Mouse (Mus musculus) erythroid progenitor cell, adult 5-6 weeks (primary cell): ENCODE results near the gene Bcas1. TPM values are rescaled to one million over a fixed set of nuclear protein-coding genes. Genes with fewer than 3 reads are reported as not detected.

ENCODE experiments used
- ATAC-seq: replicated peaks from 2 replicates; pipeline ENCODE4 v1.8.0; 2016; ENCODE audit warnings: moderate number of reproducible peaks, mild to moderate bottlenecking, moderate TSS enrichment, inconsistent platforms; ENCODE audit not compliant: poor library complexity, low FRiP score, severe bottlenecking
- total RNA-seq, 2 experiments: library from RNA; stranded (forward) in 1 of 2; stranded (reverse) in 1 of 2; fragments of 150-400 nt in 1 of 2; fragments of 186-747, 209-891 nt in 1 of 2; gene quantifications; 2 replicates each; pipeline versions ENCODE4 v1.2.3 to v1.2.4; 2015 to 2017; ENCODE audit warnings: low replicate concordance in 2 of 2

The Bcas1 gene
- total RNA-seq, 2 experiments from 2014 or later: 1.7 TPM; not detected in 1

GRCm38 (mm10) chr2:170424131-170424530 is 3.5 kb downstream of the Bcas1 start:
- no peak for ATAC-seq

GRCm38 (mm10) chr2:170421924-170422323 is 5.7 kb downstream of the Bcas1 start:
- no peak for ATAC-seq

GRCm38 (mm10) chr2:170418748-170419147 is 8.9 kb downstream of the Bcas1 start:
- ATAC-seq: no peak

GRCm38 (mm10) chr2:170411490-170412168 is 16.0 kb downstream of the Bcas1 start:
- no peak for ATAC-seq

- no peak for ATAC-seq
These were observed 16.8 kb downstream of the Bcas1 start for GRCm38 (mm10) chr2:170410677-170411489.

GRCm38 (mm10) chr2:170406438-170406837 is 21.2 kb downstream of the Bcas1 start:
- no peak for ATAC-seq

- ATAC-seq: no peak
These were observed 22.7 kb downstream of the Bcas1 start for GRCm38 (mm10) chr2:170404781-170405573.

GRCm38 (mm10) chr2:170403666-170404385 is 23.8 kb downstream of the Bcas1 start:
- ATAC-seq: no peak

- no peak for ATAC-seq
These were observed 26.3 kb downstream of the Bcas1 start for GRCm38 (mm10) chr2:170401211-170401799.

GRCm38 (mm10) chr2:170400666-170401065 is 27.0 kb downstream of the Bcas1 start:
- no peak for ATAC-seq

GRCm38 (mm10) chr2:170391994-170392393 is 35.7 kb downstream of the Bcas1 start:
- ATAC-seq: no peak

- ATAC-seq: no peak
These were observed 39.3 kb downstream of the Bcas1 start for GRCm38 (mm10) chr2:170388320-170388719.

- no peak for ATAC-seq
These were observed 42.1 kb downstream of the Bcas1 start for GRCm38 (mm10) chr2:170385556-170385955.

GRCm38 (mm10) chr2:170384770-170385169 is 42.9 kb downstream of the Bcas1 start:
- ATAC-seq: no peak

- no peak for ATAC-seq
These were observed 54.3 kb downstream of the Bcas1 start for GRCm38 (mm10) chr2:170373391-170373790.

- no peak for ATAC-seq
These were observed 62.0 kb downstream of the Bcas1 start for GRCm38 (mm10) chr2:170365676-170366075.

- ATAC-seq: no peak
These were observed 62.4 kb downstream of the Bcas1 start for GRCm38 (mm10) chr2:170365271-170365670.

- ATAC-seq: no peak
These were observed 70.8 kb downstream of the Bcas1 start for GRCm38 (mm10) chr2:170356667-170357374.

GRCm38 (mm10) chr2:170354963-170355367 is 72.7 kb downstream of the Bcas1 start:
- no peak for ATAC-seq
